ENCODE assay signal across 24 mouse cellular contexts in the genomic region with DNA sequence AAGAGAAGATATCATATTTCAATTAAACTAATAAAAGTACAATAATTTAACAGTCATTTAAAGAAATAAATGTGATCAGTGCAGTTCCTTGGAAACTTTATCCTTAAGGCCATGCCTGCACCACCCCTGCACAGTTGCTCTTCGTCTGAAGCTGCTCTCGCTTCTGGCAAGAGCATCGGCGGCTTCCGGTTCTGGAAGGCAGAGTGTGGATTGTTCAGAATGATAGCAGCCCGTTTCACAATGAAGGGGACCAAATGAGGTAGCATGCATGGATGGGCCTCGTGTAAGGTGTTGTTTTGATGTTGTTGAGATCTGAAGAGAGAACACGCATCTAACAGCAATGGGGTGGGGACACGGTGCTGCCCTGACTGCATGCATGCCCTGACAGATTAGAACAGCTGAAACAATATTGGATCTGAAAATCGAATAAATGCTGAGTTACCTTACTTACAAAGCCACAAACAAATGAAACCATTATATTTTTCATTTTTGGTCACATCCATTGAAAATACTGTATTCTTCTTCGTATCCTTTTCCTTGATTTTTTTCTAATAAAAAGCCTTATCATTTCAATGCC.
A peak's percentile ranks its signal among the peaks of the same experiment; 100 is the strongest.
DNase-seq lines count a peak whose midpoint lies in the region; ATAC-seq and TF ChIP-seq lines count a peak whose summit lies in the region.
"Had no signal": no experiment of that assay in that cellular context is flagged by ENCODE, and none has a peak within 500 bp of the region (broad histone marks: within the 10 kb centered on the region; RNA-seq: fewer than 3 reads in every experiment).

No protein-coding gene starts in this region.

- H3K4me1 ChIP-seq in midbrain, embryonic 11.5 days (ENCODE audit: control insufficient read depth, insufficient read depth, low read length), result no peaks in the 10 kb centered on the region
- H3K4me1 ChIP-seq in midbrain, postnatal 0 days (ENCODE audit: insufficient read depth, low read length), result no peaks in the 10 kb centered on the region
- H3K4me1 ChIP-seq in lung, postnatal 0 days (ENCODE audit: insufficient read depth, low read depth, low read length), result 0 out of 2 replicates have a peak, but pooled peaks cover 2% of the 10 kb centered on the region
- H3K4me1 ChIP-seq: embryonic facial prominence, embryonic 13.5 days; forebrain, embryonic 15.5 days; limb, embryonic 10.5 days; midbrain, embryonic 10.5 days; neural tube, embryonic 13.5 days had no signal

- peak overlapping the region; percentile 38 for H3K27ac ChIP-seq in gastrocnemius, adult 2 months
- H3K27ac ChIP-seq in midbrain, embryonic 11.5 days (ENCODE audit: low read depth, low read length), result no peak overlapping the region
- H3K27ac ChIP-seq in midbrain, postnatal 0 days (ENCODE audit: low read depth, low read length), result no peak overlapping the region
- H3K27ac ChIP-seq in lung, postnatal 0 days (ENCODE audit: low read length), result no peak overlapping the region
- H3K27ac ChIP-seq: embryonic facial prominence, embryonic 13.5 days; forebrain, embryonic 15.5 days; hindbrain, postnatal 0 days; limb, embryonic 10.5 days; macrophage; midbrain, embryonic 10.5 days; neural tube, embryonic 13.5 days had no signal

- 86% methylated on average over 11 of the region's 11 CpGs for WGBS in midbrain, embryonic 11.5 days
- 71% methylated on average over 11 of the region's 11 CpGs for WGBS in midbrain, postnatal 0 days
- 51% methylated on average over 11 of the region's 11 CpGs for WGBS in lung, postnatal 0 days

- no peaks in the 10 kb centered on the region for H3K27me3 ChIP-seq in midbrain, embryonic 11.5 days (ENCODE audit: control insufficient read depth, insufficient read depth, low read length)
- H3K27me3 ChIP-seq in midbrain, postnatal 0 days (ENCODE audit: insufficient read depth, low read length), result no peaks in the 10 kb centered on the region
- no peaks in the 10 kb centered on the region for H3K27me3 ChIP-seq in lung, postnatal 0 days (replicated peaks; ENCODE audit: insufficient read depth, low read length)
- H3K27me3 ChIP-seq: embryonic facial prominence, embryonic 13.5 days; forebrain, embryonic 15.5 days; neural tube, embryonic 13.5 days; Patski had no signal

- no peak for TF ChIP-seq CTCF in gastrocnemius, adult 2 months (IDR thresholded peaks at IDR 0.05)
- TF ChIP-seq CTCF in midbrain, postnatal 0 days (IDR thresholded peaks at IDR 0.05), result no peak
- TF ChIP-seq CTCF in lung, postnatal 0 days (IDR thresholded peaks at IDR 0.05), result no peak

- no peak for ATAC-seq in midbrain, embryonic 11.5 days (ENCODE audit: low FRiP score)
- ATAC-seq in midbrain, postnatal 0 days (ENCODE audit: low FRiP score), result no peak
- peak; percentile 30; the same call in 1 of the 2 replicates for ATAC-seq in lung, postnatal 0 days
- ATAC-seq: CD4-positive, CD25-positive, alpha-beta regulatory T cell, adult 4 months; forebrain, embryonic 15.5 days; hindbrain, postnatal 0 days; intestine, postnatal 0 days; Patski had no signal

- no peak overlapping the region for H3K4me2 ChIP-seq in midbrain, embryonic 11.5 days
- H3K4me2 ChIP-seq in midbrain, postnatal 0 days (ENCODE audit: low read depth, low read length, poor library complexity, severe bottlenecking), result no peak overlapping the region
- H3K4me2 ChIP-seq in lung, postnatal 0 days (replicated peaks; ENCODE audit: low read depth, low read length), result no peak overlapping the region
- H3K4me2 ChIP-seq: embryonic facial prominence, embryonic 13.5 days; forebrain, embryonic 15.5 days; liver, embryonic 11.5 days; neural tube, embryonic 13.5 days had no signal

- TF ChIP-seq EP300 in lung, postnatal 0 days (IDR thresholded peaks at IDR 0.05), result no peak

- no peaks in the 10 kb centered on the region for H3K9me3 ChIP-seq in midbrain, embryonic 11.5 days (ENCODE audit: control insufficient read depth, low read length)
- no peaks in the 10 kb centered on the region for H3K9me3 ChIP-seq in midbrain, postnatal 0 days (ENCODE audit: low read length)
- H3K9me3 ChIP-seq in lung, postnatal 0 days (ENCODE audit: low read length), result no peaks in the 10 kb centered on the region
- H3K9me3 ChIP-seq: embryonic facial prominence, embryonic 13.5 days; forebrain, embryonic 15.5 days; limb, embryonic 10.5 days; midbrain, embryonic 10.5 days; neural tube, embryonic 13.5 days had no signal

- no peak overlapping the region for H3K9ac ChIP-seq in midbrain, embryonic 11.5 days (ENCODE audit: low read length)
- H3K9ac ChIP-seq in midbrain, postnatal 0 days (replicated peaks; ENCODE audit: low read length, poor library complexity, severe bottlenecking), result no peak overlapping the region
- H3K9ac ChIP-seq in lung, postnatal 0 days (replicated peaks; ENCODE audit: low read depth), result no peak overlapping the region
- H3K9ac ChIP-seq: embryonic facial prominence, embryonic 13.5 days; forebrain, embryonic 15.5 days; neural tube, embryonic 13.5 days had no signal

- no peak overlapping the region for H3K4me3 ChIP-seq in gastrocnemius, adult 2 months
- H3K4me3 ChIP-seq in midbrain, embryonic 11.5 days (ENCODE audit: low read depth, low read length), result no peak overlapping the region
- no peak overlapping the region for H3K4me3 ChIP-seq in midbrain, postnatal 0 days (ENCODE audit: low read depth, low read length)
- no peak overlapping the region for H3K4me3 ChIP-seq in lung, postnatal 0 days (ENCODE audit: low read depth, low read length)
- H3K4me3 ChIP-seq: embryonic facial prominence, embryonic 13.5 days; forebrain, embryonic 15.5 days; limb, embryonic 10.5 days; midbrain, embryonic 10.5 days; neural tube, embryonic 13.5 days had no signal

- H3K36me3 ChIP-seq in midbrain, embryonic 11.5 days (ENCODE audit: control insufficient read depth, insufficient read depth, low read length), result no peaks in the 10 kb centered on the region
- no peaks in the 10 kb centered on the region for H3K36me3 ChIP-seq in midbrain, postnatal 0 days (ENCODE audit: insufficient read depth, low read length)
- H3K36me3 ChIP-seq in lung, postnatal 0 days (ENCODE audit: insufficient read depth, low read length), result no peaks in the 10 kb centered on the region
- H3K36me3 ChIP-seq: embryonic facial prominence, embryonic 13.5 days; forebrain, embryonic 15.5 days; limb, embryonic 10.5 days; midbrain, embryonic 10.5 days; neural tube, embryonic 13.5 days had no signal

- intact Hi-C loops in gastrocnemius, adult 2 months (cut with DNase I), result no loop called here
- intact Hi-C loops in left cerebral cortex, postnatal 4 days (cut with DNase I), result no loop called here

- DNase-seq in gastrocnemius, adult 2 months, result peak; percentile 31
- no peak for DNase-seq in gastrocnemius, postnatal 10 days
- peak; percentile 23 for DNase-seq in midbrain, embryonic 11.5 days (ENCODE audit: low spot score, missing footprints)
- no peak for DNase-seq in midbrain, postnatal 0 days (ENCODE audit: low spot score)
- no peak for DNase-seq in lung, postnatal 0 days (ENCODE audit: low spot score)
- DNase-seq in left cerebral cortex, adult 8-10 months (ENCODE audit: low spot score in 2 of 2), result no peak
- no peak for DNase-seq in left cerebral cortex, postnatal 4 days
- no peak for DNase-seq in embryo, embryonic 10.5 days (ENCODE audit: low spot score)
- DNase-seq: adrenal gland, adult 8-10 months; cerebellum, adult 9-10 months; kidney, postnatal 14 days; spleen, adult 18-20 months; thymus, postnatal 25 days had no signal

Comparison
In these comparisons a context has a peak if more than half of its experiments do, and no peak if none do; other contexts are left out.
1. DNase-seq: peak in gastrocnemius, adult 2 months (single experiment) and midbrain, embryonic 11.5 days (single experiment); none in gastrocnemius, postnatal 10 days (single experiment), midbrain, postnatal 0 days (single experiment), lung, postnatal 0 days (single experiment), left cerebral cortex, adult 8-10 months (0 of 2), left cerebral cortex, postnatal 4 days (single experiment) and embryo, embryonic 10.5 days (single experiment).